Mouse (Mus musculus) spleen, embryonic (tissue): Measurements from ENCODE around the gene Mbnl2.

Source experiments
- CTCF ChIA-PET: fragments of 350-600 bp; sonication (Branson Sonifier 250); formaldehyde crosslinking; loops from one replicate; lab custom pipeline; 2022; lab: Charles Lee

Mbnl2 gene

DNA sequence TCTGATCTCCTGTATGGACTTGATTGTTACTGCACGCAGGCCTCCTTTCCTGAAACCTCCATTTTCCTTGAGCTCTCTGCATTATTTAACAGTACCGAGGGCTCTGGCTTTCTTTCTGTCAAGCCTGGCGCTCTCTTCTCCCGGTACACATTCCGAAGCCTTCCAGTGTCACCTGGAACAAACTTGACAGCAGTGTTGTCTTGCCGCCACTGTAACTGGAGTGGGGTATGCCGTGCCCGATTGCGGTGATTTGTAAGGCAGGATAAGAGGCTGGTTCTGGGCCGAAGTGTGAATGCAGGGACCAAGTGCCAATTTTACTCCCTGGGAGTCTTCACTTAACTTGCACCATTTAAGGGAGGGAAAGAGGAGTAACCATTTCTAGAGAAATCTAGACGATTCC, 77.7 kb downstream of the Mbnl2 start:
- CTCF ChIA-PET = no interaction called here

DNA sequence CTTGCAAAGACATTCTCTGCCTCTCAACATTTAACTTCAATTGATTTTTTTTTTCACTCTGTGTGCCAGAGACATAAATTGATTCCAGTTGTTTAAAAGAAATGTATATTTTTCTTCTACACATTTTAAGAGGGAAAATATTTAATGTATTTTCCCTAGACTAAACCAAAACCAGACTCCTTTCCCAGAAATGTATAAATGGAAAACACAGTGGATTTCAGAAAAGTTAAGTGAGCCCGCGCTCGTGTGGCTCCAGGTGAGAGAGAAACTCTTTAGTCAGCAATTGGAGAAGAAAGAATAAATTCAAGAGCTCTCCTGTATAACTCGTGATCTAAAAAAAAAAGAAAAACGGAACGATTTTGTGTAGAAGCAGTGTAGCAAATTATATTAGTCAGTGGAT, 79.1 kb downstream of the Mbnl2 start:
- CTCF ChIA-PET = interaction anchor here (0.7 kb wide), 1 partner anchor 37 kb away, joined by 7 read pairs; no protein-coding TSS in a partner anchor

DNA sequence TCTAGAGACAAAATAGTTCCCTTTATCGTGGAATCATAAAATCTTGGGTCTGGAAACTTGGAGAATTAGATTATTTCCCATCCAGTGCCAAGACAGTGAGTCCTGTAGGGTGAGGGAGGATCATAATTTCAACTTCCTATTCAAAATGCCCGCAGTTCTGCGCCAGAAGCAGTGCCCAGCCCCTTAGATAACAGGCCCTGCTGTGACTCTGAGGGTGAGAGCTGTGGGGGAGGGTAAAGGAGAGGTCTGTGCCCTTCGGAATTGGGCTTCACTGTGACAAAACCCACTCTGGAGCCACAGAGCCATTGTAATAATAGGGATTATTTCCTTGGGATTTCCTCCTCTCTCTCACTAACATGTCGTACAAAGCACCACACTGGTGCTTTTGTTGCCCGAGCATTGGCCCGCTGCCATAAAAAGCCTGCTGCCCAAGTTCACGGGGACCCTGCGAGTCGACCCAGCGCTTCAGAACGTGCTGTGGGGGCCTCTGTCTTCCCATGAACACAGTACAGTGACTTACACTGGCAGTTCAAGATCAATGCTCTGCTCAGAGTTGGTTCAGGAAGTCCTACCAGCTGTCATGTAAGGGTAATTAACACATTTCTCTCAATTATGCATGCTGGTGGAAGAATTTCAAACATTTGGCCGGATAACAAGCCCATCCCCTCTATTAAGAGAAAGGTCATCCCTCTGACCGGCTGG, 79.7 kb downstream of the Mbnl2 start:
- CTCF ChIA-PET = interaction anchor here (0.6 to 0.7 kb wide), 2 partner anchors 7 to 37 kb away, joined by 3 to 7 read pairs; no protein-coding TSS in a partner anchor

GRCm38 (mm10) chr14:120355742-120356440, 80.4 kb downstream of the Mbnl2 start:
- CTCF ChIA-PET = interaction anchor here (0.5 to 0.6 kb wide), 2 partner anchors 8 to 1648 kb away, joined by 3 to 4 read pairs; no protein-coding TSS in a partner anchor

DNA sequence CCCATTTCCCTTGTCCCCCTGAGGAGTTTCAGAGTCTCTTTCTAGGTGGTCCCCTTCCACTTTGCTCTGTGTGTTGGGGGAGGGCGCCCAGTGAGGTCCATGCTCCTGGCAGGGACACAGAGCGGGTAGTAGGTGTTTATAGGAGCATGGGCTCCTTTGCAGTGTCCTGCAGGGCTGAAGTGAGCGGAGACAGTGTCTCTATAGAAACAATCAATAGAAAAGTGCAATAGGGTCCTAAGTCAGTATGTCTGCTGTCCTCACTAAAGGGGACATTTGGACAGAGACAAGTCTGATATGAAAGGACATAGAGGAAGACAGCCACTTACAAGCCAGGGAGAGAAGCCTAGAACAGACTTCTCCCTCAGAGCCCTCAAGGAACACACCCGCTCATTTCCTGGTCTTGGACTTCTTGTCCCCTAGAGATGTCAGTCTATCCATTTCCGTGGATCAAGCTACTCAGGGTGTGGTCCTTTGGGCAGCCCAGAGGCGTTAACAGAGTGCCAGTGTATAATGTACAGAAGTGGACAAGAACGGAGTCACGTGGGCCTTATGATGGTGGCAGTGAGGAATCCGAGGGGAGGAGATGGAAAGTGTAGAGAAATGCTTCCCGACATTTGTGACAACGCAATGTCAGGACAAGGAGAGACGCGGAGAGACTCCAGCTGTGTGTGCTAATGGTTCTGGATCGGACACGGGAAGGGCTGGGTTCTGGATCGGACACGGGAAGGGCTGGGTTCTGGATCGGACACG, 82.0 kb downstream of the Mbnl2 start:
- CTCF ChIA-PET = no interaction called here

DNA sequence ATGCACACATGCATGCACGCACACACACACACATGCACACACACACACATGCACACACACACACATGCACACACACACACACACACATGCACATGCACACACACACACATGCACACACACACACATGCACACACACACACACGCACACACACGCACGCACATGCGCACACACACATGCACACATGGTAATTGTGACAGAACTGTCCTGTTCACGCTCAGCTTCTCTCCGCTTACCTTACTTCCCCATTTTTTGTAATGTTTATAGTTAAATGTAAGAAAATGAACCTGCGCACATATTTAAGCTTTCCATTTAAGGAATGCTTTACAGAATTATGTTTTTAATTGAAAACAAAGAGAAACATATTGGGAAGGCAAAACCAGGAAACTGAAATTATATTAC, 84.1 kb downstream of the Mbnl2 start:
- CTCF ChIA-PET = interaction anchor here (0.7 kb wide), 1 partner anchor 14 kb away, joined by 3 read pairs; no protein-coding TSS in a partner anchor

- CTCF ChIA-PET = no interaction called here
These were observed 85.7 kb downstream of the Mbnl2 start for GRCm38 (mm10) chr14:120361121-120361520.

DNA sequence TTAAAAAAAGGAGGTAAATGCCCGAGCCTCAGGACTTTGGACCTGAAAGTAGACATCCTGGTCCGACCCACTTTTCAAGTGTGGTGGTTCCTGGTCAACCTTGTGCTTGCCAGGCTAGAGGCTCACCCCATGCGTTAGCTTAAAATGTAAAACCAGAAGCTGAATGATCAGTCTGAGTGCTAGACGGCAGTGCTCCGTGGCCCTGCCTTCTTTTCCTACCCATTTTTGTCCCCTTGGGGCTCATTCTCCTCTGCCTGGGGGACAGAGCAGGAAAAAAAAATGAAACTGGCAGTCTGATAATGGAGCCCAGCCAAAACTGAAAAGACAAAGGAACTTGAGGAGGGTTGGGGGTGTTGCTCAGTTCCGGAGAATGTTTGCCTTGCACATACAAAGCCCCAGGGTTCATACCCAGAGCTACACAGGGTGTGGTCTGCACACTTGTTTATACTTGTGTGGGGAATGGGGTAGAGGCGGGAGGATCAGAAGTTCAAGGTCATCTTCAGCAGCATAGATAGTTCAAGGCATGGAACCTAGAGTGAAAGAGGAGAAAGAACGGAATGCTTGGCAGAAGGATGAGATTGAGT, 87.0 kb downstream of the Mbnl2 start:
- CTCF ChIA-PET = no interaction called here

- CTCF ChIA-PET = no interaction called here
These were observed 87.8 kb downstream of the Mbnl2 start for GRCm38 (mm10) chr14:120363090-120363818.

- CTCF ChIA-PET = no interaction called here
These were observed 89.6 kb downstream of the Mbnl2 start for GRCm38 (mm10) chr14:120365088-120365487.

DNA sequence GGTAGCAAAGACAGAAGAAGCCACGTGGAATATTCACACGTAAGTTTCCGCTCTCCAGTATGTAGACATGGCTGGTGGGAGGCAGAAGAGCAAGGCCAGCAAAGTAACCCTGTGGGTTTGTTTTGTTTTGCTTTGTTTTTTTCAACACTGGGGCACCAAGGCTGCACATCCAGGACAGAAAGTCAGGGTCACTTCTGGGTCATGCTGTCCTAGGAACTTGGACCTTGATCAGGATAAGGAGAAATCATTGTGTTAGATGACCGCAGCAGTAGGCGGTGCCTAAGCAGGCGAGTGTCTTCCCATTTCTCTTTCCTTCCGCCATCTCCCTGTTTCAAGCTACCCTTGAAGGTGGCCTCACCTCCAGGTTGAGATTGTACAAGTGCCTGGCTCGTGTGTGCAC, 91.5 kb downstream of the Mbnl2 start:
- CTCF ChIA-PET = no interaction called here

- CTCF ChIA-PET = no interaction called here
These were observed 92.1 kb downstream of the Mbnl2 start for GRCm38 (mm10) chr14:120367589-120367988.

GRCm38 (mm10) chr14:120368456-120368855, 93.0 kb downstream of the Mbnl2 start:
- CTCF ChIA-PET = interaction anchor here (0.6 kb wide), 1 partner anchor 1062 kb away, joined by 3 read pairs; no protein-coding TSS in a partner anchor

GRCm38 (mm10) chr14:120368914-120369391, 93.5 kb downstream of the Mbnl2 start:
- CTCF ChIA-PET = no interaction called here

DNA sequence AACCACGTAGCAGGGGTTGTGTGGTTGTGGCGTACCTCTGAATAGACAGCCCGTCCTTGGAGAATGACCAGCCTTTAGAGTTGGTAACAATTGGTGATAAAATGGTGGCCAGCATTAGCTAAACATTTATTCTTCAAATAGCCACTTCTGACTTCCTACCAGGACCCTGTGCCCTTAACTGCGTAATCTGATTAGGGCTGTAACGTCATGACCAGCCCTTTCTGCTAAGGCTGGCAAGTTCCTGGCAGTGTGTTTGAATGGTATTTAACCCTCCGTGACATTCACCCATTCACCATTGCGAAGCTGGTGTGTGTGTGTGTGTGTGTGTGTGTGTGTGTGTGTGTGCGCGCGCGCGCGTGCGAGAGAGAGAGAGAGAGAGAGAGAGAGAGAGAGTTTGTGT, 94.6 kb downstream of the Mbnl2 start:
- CTCF ChIA-PET = no interaction called here

DNA sequence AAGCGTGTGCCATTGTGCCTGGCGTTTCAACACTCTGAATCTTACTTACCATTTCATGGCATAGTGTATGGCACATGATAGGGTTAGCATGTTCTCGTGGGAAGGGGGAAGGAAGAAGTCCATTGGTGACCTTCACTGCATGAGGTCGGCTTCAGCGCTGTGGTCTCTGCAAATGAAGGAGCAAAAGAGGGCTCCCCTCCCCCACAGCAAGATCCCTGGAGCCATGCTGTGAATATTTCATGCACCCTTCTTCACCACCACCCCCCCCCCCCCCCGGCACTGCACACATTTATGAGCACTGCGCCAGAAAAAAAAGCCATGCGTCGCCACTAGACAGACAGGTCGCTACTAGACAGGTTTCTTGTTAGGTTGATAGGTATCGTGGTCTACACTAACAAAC, 95.2 kb downstream of the Mbnl2 start:
- CTCF ChIA-PET = no interaction called here

- CTCF ChIA-PET = no interaction called here
These were observed 95.7 kb downstream of the Mbnl2 start for GRCm38 (mm10) chr14:120371174-120371573.

- CTCF ChIA-PET = interaction anchor here (0.5 to 0.7 kb wide), 2 partner anchors 13 to 14 kb away, joined by 3 to 4 read pairs; no protein-coding TSS in a partner anchor
These were observed 97.9 kb downstream of the Mbnl2 start for GRCm38 (mm10) chr14:120373026-120374024.

DNA sequence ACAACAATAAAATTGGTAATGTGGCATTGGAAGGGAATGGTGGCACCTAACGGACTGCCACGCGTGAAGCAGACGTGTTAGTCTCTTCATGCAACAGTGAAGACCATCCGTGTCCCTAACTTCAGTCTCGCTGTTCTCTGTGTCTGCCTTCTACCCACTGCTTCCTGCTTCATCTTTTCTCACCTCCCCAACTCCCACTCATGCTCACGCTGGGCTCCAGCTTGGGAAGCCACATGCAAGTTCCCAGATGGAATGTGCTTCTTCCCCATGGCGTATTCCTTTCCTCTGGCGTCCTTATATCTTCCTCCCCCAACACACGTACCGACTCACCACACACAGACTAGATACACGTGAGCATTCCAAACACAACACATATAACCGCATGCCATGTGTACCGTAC, 99.3 kb downstream of the Mbnl2 start:
- CTCF ChIA-PET = no interaction called here

GRCm38 (mm10) chr14:120377192-120377591, 101.7 kb downstream of the Mbnl2 start:
- CTCF ChIA-PET = no interaction called here
